Mouse (Mus musculus): ENCODE results near the gene Slc35e2.
"Not testable (repeated sequence)": the region's sequence is repeated elsewhere in the genome, so short reads cannot be mapped to it uniquely, and the experiment has no call there.

Slc35e2 gene

GRCm38 (mm10) chr4:155630267-155630666, 29.1 kb downstream of the Slc35e2 start:
- no peak for DNase-seq (ENCODE audit: low spot score)

DNA sequence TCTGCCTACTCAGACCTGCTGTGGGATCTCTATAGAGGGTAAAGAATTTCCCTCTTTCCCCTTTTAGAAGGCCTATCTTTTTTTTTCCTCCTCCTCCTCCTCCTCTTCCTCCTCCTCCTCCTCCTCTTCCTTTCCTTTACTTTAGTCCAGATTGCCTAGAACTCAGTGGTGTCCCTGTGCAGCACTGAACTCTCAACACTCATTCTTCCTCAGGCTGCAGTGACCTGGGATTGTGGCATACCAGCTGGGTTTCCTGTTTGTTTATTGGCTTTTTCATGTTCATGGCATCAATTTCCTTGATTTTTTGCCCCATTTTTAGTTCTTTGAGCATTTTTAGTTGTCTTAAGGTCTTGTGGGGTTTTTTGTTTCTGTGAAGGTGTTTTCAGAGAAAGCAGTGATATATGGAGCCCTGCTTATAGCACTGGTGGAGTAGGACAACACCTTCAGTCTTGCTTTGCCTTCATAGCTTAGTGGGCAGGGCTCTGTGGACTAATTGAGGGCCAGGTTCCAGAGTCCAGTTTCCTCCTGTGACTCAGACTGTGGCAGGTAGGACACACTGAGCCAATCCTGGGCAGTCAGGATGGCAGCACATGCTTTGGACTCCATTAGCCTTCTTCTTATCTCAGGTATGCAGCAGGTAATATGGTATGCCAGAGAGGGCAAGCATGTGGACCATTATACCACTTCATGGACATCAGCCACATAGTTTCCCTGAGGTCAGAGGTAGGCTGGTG, 34.7 kb downstream of the Slc35e2 start:
- DNase-seq (ENCODE audit: low spot score): no peak

DNA sequence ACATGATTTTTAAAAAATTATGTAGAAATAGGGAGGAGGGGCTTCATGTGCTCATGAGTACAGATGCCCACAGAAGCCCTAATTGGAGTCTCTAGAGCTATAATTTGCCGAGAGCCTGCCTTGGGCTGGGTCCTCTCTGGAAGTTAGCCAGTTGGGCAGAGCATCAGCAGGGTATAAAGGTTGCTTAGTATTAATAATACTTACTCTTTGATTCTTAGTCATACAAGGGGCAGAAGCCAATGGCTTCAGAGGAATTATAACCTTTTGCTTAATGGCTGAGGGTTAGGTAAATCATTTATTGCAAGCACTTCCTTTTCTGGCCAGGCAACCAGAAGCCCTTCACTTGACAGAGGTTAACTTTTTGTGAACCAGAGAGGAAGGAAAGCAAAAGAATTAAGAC, 42.3 kb downstream of the Slc35e2 start:
- DNase-seq (ENCODE audit: low spot score): no peak

DNA sequence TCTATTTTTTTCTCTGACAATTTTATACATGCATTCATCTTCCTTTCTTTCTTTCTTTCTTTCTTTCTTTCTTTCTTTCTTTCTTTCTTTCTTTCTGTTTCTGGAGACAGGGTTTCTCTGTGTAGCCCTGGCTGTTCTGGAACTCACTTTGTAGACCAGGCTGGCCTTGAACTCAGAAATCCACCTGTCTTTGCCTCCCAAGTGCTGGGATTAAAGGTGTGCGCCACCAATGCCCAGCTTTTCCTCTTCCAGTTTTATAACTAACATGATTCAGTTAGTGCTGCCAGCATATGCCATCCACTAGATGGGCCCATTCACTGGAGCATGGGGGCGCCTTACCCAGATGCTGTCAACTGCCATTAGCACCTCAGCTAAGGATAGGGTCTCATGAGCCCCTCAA, 44.1 kb downstream of the Slc35e2 start, which contains the start of gene Gm10563:
Gene Gm10563 (minus strand): TSS at position 101 of the 400 bp plus-strand sequence.
- DNase-seq (ENCODE audit: low spot score): not testable (repeated sequence)

- no peak for DNase-seq (ENCODE audit: low spot score)
Observed at GRCm38 (mm10) chr4:155645721-155646120, 44.5 kb downstream of the Slc35e2 start.

DNA sequence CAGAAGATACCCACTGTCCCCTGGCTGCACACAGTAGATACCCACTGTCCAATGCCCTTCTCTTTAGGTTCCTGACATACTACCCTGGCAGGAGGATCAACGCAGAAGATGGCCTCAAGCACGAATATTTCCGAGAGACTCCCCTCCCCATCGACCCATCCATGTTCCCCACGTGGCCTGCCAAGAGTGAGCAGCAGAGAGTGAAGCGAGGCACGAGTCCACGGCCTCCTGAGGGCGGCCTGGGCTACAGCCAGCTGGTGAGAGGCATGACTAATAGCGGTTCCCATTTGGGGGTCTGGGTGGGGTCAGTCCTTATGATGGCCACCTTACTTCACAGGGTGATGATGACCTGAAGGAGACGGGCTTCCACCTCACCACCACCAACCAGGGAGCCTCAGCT, 48.1 kb downstream of the Slc35e2 start:
- DNase-seq (ENCODE audit: low spot score): no peak

DNA sequence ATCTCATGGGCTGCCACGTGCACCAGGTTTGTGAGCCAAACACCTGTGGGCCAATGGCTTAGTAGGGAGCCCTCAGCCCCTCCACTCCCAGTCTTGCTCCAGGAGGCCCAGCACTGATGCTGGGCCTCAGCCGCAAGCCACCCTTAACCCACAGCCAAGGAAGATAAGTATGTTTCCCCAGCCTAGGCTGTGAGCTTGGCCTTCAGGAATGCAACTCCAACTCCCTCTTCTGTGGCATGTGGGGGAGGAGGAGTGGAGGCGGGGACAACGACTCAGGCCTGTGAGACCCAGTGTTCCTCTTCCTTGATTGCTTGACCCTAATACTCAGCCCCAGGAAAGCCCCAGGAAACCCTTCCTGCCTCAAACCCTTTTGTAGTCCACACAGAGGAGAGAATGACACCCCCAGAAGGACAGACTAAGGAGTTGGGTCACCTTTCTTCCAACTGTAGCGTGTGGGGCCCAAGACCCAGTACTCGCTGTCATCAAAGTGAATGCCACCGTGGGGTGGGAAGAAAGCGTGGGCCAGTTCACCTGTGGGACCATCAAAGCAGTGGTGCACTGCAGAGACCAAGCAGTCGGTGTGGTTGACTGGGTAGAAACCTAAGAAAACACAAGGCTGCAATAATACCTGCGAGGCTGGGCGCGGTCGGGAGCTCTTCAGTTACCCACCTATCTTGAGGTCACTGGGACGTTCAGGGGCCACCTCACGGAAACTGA, 50.5 kb downstream of the Slc35e2 start:
- DNase-seq (ENCODE audit: low spot score): no peak

DNA sequence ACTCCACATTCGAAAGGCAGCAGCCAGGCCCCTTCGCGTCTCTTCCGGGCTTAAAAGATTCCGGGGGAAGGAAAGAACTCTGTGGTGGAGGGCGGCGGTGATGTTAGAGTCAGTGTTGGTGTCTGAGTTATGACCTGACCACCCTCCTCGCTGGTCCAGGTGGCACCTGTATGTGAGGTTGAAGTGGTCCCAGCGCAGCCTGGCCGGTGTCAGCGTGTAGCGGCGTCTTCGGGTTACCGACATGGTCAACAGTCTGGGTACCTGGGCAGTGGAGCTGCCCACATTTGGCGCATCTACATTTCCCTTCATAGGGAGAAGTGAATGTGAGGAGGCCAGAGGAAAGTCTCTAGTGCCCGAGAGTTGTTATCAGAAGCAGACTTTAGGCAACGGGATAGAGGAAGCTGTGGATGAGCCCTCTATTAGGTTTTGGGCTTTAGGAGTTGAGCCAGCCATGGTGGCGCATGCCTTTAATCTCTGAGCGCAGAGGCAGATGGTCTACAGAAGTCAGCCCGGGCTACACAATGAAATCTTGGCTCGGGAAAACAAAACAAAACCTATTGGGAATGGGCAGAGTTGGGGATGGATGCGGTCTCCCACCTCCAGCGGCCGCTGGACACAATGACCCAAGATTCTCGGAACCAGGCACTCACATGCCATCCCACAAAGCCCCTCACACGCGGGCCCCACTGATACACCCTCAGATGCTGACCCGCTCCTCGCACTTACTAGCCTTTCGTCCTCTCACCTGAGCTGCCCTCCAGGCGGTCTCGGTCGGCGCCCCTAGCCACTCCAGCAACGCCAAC, 51.3 kb downstream of the Slc35e2 start:
- no peak for DNase-seq (ENCODE audit: low spot score)

GRCm38 (mm10) chr4:155653086-155653450, 51.9 kb downstream of the Slc35e2 start, which contains the start of gene Mmp23:
Gene Mmp23 (minus strand): TSS chr4:155653384.
- peak; percentile 62 for DNase-seq (ENCODE audit: low spot score)

- DNase-seq (ENCODE audit: low spot score): peak; percentile 33
Observed at GRCm38 (mm10) chr4:155653451-155654182, 52.4 kb downstream of the Slc35e2 start.

GRCm38 (mm10) chr4:155654183-155654455, 52.9 kb downstream of the Slc35e2 start:
- no peak for DNase-seq (ENCODE audit: low spot score)

DNA sequence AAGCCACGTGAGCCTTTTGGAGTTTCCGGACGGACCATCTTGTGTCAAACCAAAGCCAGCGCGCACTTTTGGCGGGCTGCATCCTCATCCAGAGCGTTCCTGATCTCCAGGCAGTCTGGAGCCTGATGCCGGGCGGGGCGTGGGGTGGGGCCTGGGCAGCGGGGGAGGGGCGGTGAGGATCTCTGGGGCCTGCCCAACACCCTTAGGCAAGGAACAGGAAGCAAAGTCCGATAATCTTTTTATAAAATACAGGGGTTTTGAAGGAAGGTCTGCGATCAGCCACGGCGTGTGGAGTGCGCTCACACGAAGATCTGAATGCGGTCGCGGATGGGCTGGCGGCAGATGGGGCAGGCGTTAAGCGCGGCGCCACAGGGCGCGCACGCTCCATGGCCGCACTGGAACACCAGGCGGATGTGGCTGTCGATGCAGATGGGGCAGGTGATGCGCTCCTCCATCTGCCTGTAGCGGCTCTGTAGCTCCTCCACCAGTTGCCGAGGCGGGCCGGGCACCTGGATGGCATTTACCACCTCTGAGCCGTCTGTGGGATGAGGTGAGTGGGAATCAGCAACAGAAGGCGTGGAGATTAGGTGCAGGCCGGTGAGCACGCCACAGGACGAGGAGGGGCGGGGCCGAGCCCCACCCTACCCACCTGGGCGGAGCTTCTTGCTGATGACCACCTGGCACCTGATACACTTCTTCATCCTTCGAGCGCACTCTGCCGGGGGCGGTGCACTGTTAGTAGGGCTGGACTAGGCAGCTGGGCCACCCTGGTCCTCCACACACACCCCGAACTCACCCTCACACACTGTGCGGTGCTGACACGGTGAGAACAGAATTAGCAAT, 53.5 kb downstream of the Slc35e2 start:
- peak; percentile 80 for DNase-seq (ENCODE audit: low spot score)

GRCm38 (mm10) chr4:155656214-155656751, 55.1 kb downstream of the Slc35e2 start:
- no peak for DNase-seq (ENCODE audit: low spot score)

GRCm38 (mm10) chr4:155658961-155659360, 57.7 kb downstream of the Slc35e2 start:
- no peak for DNase-seq (ENCODE audit: low spot score)

- DNase-seq (ENCODE audit: low spot score): no peak
Observed at GRCm38 (mm10) chr4:155660641-155661040, 59.4 kb downstream of the Slc35e2 start.

- no peak for DNase-seq (ENCODE audit: low spot score)
Observed at GRCm38 (mm10) chr4:155666903-155667302, 65.7 kb downstream of the Slc35e2 start.

- DNase-seq (ENCODE audit: low spot score): peak; percentile 96
Observed at GRCm38 (mm10) chr4:155668689-155669597, 67.7 kb downstream of the Slc35e2 start, which contains the start of gene Mib2. Gene Mib2 (minus strand): TSS chr4:155669198.

DNA sequence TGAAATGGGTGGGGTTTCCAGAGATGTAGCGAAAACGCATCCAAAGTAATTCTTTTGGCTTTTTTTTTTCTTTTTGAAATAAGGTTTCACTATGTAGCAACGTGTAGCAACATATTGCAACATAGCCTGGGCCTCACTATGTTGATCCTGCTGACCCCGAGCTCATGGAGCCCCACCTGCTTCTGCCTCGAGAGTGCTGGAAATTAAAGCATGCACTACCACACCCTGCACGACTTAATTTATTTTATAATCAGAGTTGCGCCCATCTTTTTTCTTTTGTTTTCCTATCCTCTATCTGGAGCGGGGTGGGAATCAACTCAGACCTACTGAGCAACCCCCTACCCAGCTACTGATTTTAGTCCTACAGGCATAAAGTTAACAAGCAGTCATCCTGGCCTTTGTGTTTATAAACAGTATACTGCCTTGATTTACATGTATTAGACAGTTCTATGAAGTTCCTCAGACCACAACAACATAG, 68.4 kb downstream of the Slc35e2 start:
- no peak for DNase-seq (ENCODE audit: low spot score)

DNA sequence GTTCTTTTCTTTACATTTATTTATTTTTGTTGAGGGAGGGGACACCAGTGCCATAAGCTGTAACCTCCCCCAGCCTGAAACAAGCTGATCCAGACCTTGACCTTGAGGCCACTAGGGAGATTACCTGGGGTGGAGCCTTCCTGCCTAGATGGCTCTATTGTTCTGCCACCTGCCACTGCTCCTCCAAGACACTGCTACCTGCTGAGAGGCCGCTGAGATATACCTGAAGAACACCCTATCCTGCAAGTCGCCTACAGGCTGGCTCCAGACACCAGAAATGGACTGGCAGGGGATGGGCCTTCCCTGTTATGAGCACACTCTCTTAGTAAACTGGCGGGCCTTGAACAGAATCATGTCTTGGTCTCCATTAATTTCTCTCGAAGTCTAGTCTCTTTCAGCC, 69.0 kb downstream of the Slc35e2 start:
- DNase-seq (ENCODE audit: low spot score): not testable (repeated sequence)

DNA sequence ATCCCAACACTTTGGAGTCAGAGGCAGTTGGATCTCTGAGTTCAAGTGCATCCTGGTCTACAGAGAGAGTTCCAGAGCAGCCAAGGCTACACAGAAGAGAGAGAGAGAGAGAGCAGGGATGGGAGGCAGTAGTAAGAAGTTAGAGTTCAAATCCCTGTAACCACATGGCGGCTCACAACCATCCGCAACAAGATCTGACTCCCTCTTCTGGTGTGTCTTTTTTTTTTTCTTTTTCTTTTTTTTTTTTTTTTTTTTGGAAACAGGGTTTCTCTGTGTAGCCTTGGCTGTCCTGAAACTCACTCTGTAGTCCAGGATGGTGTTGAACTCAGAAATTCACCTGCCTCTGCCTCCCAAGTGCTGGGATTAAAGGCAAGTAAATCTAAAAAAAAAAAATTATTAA, 70.9 kb downstream of the Slc35e2 start:
- DNase-seq (ENCODE audit: low spot score): no peak

Measured in yolk sac, embryonic 10.5 days (tissue).